Mouse (Mus musculus) gastrocnemius, postnatal 14 days (tissue): Measurements from ENCODE around the gene Edem1. TPM values are rescaled to one million over a fixed set of nuclear protein-coding genes. Genes with fewer than 3 reads are reported as not detected.
"Not testable (repeated sequence)": the region's sequence is repeated elsewhere in the genome, so short reads cannot be mapped to it uniquely, and the experiment has no call there.

Experiments
- DNase-seq: peaks from one replicate; pipeline ENCODE4 v3.0.0; 2021; ENCODE audit warnings: mixed read lengths
- intact Hi-C: fragments of 180-260 bp; cut with DNase I; formaldehyde crosslinking; loops from one replicate; pipeline ENCODE4 v1.15.1; 2025; ENCODE audit warnings: low total_unique reads
- total RNA-seq, 2 experiments: library from RNA; stranded (reverse); gene quantifications; 2 replicates each; pipeline ENCODE4 v1.2.3; 2021

The Edem1 gene
- total RNA-seq, 2 experiments from 2014 or later: 6.5 to 8.8 TPM

DNA sequence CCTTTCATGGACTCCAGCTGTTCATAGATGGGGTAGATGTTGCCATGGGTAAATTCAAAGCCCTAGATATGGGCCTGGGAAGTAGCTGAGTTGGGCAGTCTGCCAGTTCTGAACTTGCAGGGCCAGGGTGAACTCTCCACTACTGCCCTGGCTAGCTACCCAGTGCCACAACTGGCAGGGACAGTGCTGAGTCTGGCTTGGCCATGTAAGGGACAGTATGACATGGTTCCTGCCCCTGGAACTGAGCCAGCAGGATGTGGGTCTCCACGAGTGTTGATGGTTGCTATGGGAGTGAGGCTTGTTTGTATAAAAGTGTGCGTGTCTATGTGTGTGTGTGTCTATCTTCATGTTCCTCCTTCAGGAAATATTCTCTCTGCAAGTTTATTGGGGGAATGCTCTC is 34.1 kb downstream of the Edem1 start:
- intact Hi-C loops: no loop called here
- peak; percentile 9 for DNase-seq

GRCm38 (mm10) chr6:108866317-108866716 is 37.9 kb downstream of the Edem1 start:
- no peak for DNase-seq
- intact Hi-C loops: no loop called here

GRCm38 (mm10) chr6:108869031-108869430 is 40.6 kb downstream of the Edem1 start:
- intact Hi-C loops, DNase-seq: not testable (repeated sequence)

GRCm38 (mm10) chr6:108870421-108870820 is 42.0 kb downstream of the Edem1 start:
- intact Hi-C loops: no loop called here
- DNase-seq: no peak

DNA sequence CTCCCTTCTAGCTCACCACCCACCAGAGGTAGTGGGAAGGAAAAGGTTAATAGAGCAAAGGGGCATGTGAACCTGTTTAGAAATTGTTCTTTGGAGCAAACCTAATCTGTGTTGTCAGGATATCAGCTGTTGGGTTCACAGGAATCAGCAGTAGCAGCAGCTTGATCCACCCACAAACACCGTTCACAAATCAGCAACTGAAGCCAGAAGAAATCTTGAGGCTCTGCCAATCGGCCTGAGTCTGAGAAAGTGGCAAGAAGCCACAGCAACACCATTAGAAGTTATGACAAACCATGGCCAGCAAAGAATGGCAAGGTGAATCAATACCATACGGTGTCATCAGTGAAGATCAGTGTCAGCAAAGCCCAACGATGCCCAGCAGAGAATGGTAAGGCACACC is 42.8 kb downstream of the Edem1 start:
- no peak for DNase-seq
- intact Hi-C loops: no loop called here

- no peak for DNase-seq
- intact Hi-C loops: no loop called here
Observed at GRCm38 (mm10) chr6:108875344-108875743, 46.9 kb downstream of the Edem1 start.

DNA sequence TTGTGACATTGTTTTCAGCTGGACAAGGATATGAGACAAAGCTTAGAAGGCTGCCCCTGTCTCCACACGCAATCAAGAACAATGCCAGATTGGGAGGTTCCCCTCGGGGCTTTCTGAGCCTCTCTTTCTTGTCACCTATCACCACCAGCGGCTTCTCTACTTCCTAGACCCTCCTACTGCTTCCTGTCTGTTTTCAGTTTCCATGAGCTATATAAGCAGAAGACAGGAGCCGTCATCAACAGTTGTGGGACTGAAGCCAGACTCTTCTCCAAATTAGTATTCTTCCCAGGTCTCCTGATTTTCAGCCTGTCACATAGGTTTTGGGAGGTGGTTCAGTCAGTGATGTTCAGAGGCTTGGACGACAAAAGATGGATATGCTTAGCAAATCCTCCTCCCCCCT is 47.6 kb downstream of the Edem1 start:
- intact Hi-C loops: no loop called here
- DNase-seq: no peak

GRCm38 (mm10) chr6:108876486-108876885 is 48.0 kb downstream of the Edem1 start:
- intact Hi-C loops: no loop called here
- DNase-seq: no peak

DNA sequence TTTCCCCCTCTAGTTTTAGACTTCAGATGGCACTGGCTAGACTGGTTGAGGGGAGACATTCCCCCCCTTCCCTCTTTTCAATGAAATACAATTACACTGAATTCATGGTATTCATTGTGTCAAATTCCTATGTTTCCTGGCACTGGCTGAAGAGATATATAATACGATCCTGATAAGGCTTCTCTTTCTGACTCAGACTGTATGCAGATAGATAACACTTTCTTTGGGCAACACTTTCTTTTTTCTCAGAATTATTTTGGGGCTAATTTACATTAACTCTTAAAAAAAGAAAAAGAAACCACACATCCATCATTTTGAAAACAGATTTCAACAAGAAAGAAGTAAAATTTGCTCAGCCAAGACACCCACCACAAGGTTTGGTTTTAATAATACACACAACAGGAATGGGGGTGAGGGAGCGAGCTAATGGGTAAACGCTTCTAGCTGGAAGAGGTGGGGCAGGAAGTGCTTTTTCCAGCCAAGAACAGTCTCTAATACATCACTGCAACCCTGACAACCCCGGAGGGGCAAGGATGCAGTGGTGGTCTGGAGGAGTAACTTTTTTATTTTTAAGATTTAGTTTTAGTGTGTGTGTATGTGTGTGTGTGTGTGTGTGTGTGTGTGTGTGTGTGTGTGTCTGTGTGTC is 52.0 kb downstream of the Edem1 start:
- intact Hi-C loops: no loop called here

GRCm38 (mm10) chr6:108881074-108881473 is 52.6 kb downstream of the Edem1 start:
- DNase-seq: no peak
- intact Hi-C loops: no loop called here

More for the DNA sequence above, 52.0 kb downstream of the Edem1 start:
- DNase-seq: no peak

DNA sequence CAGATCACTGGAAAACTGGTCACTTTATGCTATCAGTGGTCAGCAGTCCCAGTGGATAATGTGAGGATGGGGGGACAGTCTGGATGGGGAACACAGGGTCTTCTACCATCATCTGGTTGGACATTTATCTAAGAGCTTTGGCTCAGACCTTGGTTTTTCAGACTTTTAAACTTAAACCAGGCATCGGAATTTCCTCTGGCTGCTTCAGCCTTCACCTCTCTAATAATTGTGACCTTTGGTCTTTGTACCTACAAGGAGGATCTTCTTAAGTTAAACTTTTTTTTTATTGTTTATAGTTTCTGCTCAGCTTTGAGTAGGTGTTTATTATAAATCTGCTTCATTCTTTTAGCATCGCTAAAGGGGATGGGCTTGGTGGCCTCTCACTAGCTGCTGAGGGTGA is 55.4 kb downstream of the Edem1 start:
- no peak for DNase-seq
- intact Hi-C loops: no loop called here

DNA sequence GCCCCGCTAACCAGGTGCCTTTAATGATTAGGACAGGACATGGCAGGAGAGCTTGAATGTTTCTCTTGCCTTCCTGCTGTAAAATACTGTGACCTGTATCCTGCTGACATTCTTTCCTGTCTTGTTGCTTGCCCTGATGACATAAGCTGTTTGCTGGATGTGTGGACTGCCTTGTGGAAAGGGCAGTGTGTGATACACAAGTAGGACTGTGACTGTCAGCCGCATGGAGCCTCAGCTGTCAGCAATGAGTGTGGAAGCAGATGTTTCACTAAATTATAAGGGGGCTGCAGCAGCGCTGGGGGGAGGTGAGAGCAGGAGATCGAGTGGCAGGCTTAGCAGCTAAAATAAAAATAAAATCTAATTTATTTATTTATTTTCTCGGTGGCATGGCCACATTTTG is 56.2 kb downstream of the Edem1 start:
- intact Hi-C loops: no loop called here

DNA sequence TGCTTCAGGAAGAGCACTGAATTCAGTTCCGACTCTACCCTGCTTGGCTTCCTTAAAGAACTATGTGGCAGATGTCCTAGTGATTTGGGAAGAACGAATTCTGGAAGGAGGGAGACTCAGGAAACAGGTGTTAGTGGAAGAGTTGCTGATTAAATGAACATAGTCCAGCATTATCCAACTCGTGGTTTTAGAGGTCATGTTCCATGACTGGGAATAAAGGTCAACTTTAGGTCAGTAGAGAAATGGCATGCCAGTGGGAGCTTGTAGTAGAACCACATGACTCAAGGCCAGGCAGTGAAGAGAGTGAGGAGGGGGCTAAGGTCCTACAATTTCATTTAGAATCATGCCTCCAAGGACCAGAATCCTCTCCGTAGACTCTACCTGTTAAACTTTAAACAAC is 57.9 kb downstream of the Edem1 start:
- DNase-seq: no peak
- intact Hi-C loops: no loop called here

More for the DNA sequence above, 56.2 kb downstream of the Edem1 start:
- no peak for DNase-seq

DNA sequence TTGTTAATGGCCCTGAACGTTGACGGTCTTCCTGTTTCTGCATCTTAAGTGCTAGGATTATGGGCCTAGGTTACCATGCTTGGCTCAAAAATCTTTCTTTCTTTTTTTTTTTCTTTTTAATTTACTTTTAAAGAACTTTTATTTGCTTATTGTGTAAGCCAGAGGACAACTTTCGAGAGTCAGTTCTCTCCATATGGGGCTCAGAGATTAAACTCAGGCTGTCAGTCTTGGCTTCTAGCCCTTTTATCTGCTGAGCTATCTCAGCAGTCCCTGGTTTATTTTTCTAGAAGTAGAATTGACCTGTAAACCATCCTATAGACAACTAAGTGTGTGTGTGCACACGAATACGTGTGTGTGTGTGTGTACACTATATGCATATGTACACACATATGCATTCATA is 64.1 kb downstream of the Edem1 start:
- intact Hi-C loops: no loop called here

DNA sequence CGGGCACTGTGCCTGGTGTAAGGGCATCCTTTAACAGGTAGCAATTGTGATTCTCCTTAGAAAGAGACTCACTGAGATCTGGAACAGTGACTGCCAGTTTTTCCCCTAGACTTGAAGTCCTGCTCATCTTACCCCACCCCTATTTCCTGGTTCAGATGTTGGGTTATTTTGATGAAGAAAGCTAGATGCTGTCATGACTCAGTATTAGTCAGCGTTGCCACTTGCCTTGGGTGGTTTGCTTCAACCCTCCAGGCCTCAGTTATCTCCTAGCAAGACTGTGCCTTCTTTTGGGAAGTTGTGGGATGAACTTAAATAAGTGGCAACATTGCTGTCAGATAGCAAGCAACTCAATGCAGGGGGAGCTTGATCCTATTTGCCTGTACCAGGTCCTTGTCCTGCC is 66.7 kb downstream of the Edem1 start:
- no peak for DNase-seq
- intact Hi-C loops: no loop called here

More for the DNA sequence above, 64.1 kb downstream of the Edem1 start:
- DNase-seq: no peak

DNA sequence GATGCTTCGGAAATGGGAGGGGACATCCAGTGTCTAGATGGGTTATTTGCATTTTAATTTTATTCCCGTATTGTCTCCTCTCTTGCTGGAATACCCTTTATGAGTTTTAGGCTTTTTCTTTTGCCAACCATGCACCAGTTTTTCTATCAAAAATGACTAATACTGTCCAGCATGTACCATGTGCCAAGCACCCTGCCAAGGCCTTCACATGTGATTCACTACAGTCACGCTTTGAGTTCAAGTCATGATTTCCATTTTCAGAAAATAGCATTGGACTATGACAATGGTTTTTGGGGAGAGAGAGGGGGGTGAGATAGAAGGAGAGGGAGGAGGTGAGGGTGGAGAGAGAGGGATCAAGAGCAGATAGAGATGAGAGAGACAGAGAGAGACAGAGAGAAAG is 67.5 kb downstream of the Edem1 start:
- intact Hi-C loops: no loop called here
- no peak for DNase-seq

GRCm38 (mm10) chr6:108896525-108897087 is 68.2 kb downstream of the Edem1 start:
- intact Hi-C loops: no loop called here
- DNase-seq: no peak

DNA sequence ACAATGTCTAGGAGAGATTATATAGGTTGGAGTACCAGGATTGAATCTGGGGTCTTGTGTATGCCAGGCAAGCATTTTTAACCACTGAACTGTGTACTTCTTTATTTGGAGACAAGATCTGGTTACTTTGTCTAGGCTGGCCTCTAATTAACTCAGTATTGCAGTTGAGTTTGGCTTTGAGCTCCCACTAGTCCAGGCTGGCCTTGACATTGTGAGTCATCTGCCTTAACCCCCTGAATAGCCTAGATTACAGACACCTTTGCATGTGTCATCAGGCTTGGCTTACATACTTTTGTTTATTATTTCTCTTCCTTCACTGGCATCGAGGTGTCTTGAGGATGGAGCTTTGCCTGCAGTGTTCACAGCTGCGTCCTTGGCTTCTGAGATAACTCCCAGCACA is 70.8 kb downstream of the Edem1 start:
- no peak for DNase-seq
- intact Hi-C loops: no loop called here

DNA sequence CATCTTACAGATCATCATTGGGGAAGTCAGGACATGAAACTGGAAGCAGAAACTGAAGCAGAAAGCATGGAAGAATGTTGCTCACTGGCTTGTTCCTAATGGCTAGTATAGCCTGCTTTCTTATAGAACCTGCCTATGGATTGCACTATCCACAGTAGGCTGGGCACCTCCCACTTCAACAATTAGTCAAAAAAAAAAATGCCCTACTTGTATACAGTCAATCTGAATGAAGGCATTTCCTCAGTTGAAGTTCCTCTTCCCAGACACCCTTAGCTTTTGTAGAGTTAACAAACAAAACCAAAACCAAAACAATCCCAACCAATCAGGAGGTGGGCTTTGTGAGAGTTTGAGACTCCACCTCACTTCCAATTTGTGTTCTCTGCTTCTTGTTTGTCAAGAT is 73.7 kb downstream of the Edem1 start:
- no peak for DNase-seq

GRCm38 (mm10) chr6:108903280-108903679 is 74.8 kb downstream of the Edem1 start:
- DNase-seq: no peak
- intact Hi-C loops: no loop called here

More for the DNA sequence above, 73.7 kb downstream of the Edem1 start:
- intact Hi-C loops: no loop called here

DNA sequence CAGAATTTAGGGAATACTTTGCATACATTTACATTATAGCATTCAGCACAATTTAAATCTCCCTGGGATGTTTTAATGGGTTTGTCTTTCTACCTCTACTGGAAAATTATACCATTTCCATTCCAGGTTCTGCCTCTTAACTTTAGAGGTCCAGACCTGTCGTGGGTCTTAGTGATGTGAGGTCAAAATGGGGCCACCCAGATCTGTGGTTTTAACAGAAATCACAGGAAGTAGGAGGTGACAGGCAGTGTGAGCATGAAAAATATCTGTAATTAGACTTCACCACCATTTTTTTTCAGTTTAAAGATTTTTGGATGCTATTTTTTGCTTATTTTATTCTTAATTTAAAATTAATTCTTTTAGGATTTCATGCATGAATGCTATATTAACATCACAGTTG is 78.1 kb downstream of the Edem1 start:
- DNase-seq: no peak
- intact Hi-C loops: no loop called here
